Mouse (Mus musculus) lung, adult 2 months (tissue): ENCODE data around the gene Ivl. TPM values are rescaled to one million over a fixed set of nuclear protein-coding genes. Genes with fewer than 3 reads are reported as not detected.

ENCODE experiments used
- DNase-seq: peaks from one replicate; pipeline ENCODE4 v3.0.0; 2022
- H3K4me1 ChIP-seq: fragments of 200-500 bp; 2 replicates; pipeline ENCODE4 v1.6.1; 2011; ENCODE audit warnings: low read length; ENCODE audit not compliant: control insufficient read depth, insufficient read depth
- H3K4me3 ChIP-seq: fragments of 200-500 bp; replicated peaks from 2 replicates; pipeline ENCODE3; 2011; ENCODE audit warnings: low read depth, mild to moderate bottlenecking, control low read depth, low read length; ENCODE audit errors: extremely low read depth
- CTCF ChIP-seq: fragments of 200-500 bp; IDR thresholded peaks from 2 replicates; pipeline ENCODE4 v1.5.1; 2011; ENCODE audit warnings: mild to moderate bottlenecking, low read length, control low read depth; ENCODE audit not compliant: insufficient read depth
- POLR2A ChIP-seq: fragments of 200-500 bp; IDR thresholded peaks from 2 replicates; pipeline ENCODE4 v1.6.1; 2011; ENCODE audit warnings: low read depth, mild to moderate bottlenecking, control low read depth, low read length, borderline replicate concordance; ENCODE audit errors: extremely low read depth
- WGBS: fragments of 180-500 bp; shearing (Covaris S2); methylation state at CpG from one replicate; pipeline ENCODE4 v1.1.7; 2018; 5-methylcytosine and 5-hydroxymethylcytosine counted together
- polyA plus RNA-seq: library from polyadenylated mRNA; depleted of rRNA; stranded (reverse); fragments of >200 nt; gene quantifications from 2 replicates; pipeline ENCODE4 v1.2.3, GENCODE M21; 2012; rRNA removed

The Ivl gene
- 0.16 and 0.24 TPM in 2 replicates for polyA plus RNA-seq

- H3K4me1 ChIP-seq = no peaks in the 10 kb centered on the region
- TF ChIP-seq POLR2A (no peak), CTCF (no peak)
- 54% methylated on average over 1 of the region's 1 CpGs for WGBS
- no peak for DNase-seq
- no peak within 1 kb of the TSS for H3K4me3 ChIP-seq
These were observed at the start of gene Ivl for GRCm38 (mm10) chr3:92573449-92574041. Gene Ivl, minus strand, starts transcription at chr3:92573735.

GRCm38 (mm10) chr3:92621560-92621959 lies 48.0 kb upstream of the Ivl start, which contains the start of gene Lce6a:
Gene Lce6a, minus strand, starts transcription at chr3:92621660.
- no peak for DNase-seq
- 58% methylated on average over 2 of the region's 2 CpGs for WGBS
- Histone ChIP-seq H3K4me1 (no peaks in the 10 kb centered on the region), H3K4me3 (no peak within 1 kb of the TSS)
- TF ChIP-seq CTCF (no peak), POLR2A (no peak)

- Histone ChIP-seq H3K4me3 (no peak overlapping the region), H3K4me1 (no peaks in the 10 kb centered on the region)
- TF ChIP-seq CTCF (no peak), POLR2A (no peak)
- WGBS = 26% methylated on average over 1 of the region's 1 CpGs
- DNase-seq = no peak
These were observed 36.3 kb upstream of the Ivl start for GRCm38 (mm10) chr3:92609804-92610203.

- Histone ChIP-seq H3K4me3 (no peak within 1 kb of the TSS), H3K4me1 (no peaks in the 10 kb centered on the region)
- TF ChIP-seq CTCF (no peak), POLR2A (no peak)
- no peak for DNase-seq
These were observed 33.9 kb upstream of the Ivl start, which contains the start of gene 2210017I01Rik for GRCm38 (mm10) chr3:92607392-92607791. Gene 2210017I01Rik, minus strand, starts transcription at chr3:92607492.

GRCm38 (mm10) chr3:92602169-92602568 lies 28.6 kb upstream of the Ivl start:
- Histone ChIP-seq H3K4me1 (no peaks in the 10 kb centered on the region), H3K4me3 (no peak overlapping the region)
- DNase-seq = no peak
- 37% methylated on average over 1 of the region's 1 CpGs for WGBS
- TF ChIP-seq CTCF (no peak), POLR2A (no peak)

- no peak for TF ChIP-seq CTCF
- TF ChIP-seq POLR2A = no peak
- Histone ChIP-seq H3K4me3 (no peak overlapping the region), H3K4me1 (no peaks in the 10 kb centered on the region)
- 46% methylated on average over 1 of the region's 1 CpGs for WGBS
- no peak for DNase-seq
These were observed 26.9 kb upstream of the Ivl start for GRCm38 (mm10) chr3:92600456-92600855.

GRCm38 (mm10) chr3:92599973-92600372 lies 26.4 kb upstream of the Ivl start:
- Histone ChIP-seq H3K4me3 (no peak overlapping the region), H3K4me1 (no peaks in the 10 kb centered on the region)
- no peak for DNase-seq
- TF ChIP-seq POLR2A (no peak), CTCF (no peak)

- DNase-seq = no peak
- WGBS = 86% methylated on average over 2 of the region's 2 CpGs
- H3K4me1 ChIP-seq = no peaks in the 10 kb centered on the region
- no peak overlapping the region for H3K4me3 ChIP-seq
- TF ChIP-seq CTCF (no peak), POLR2A (no peak)
These were observed 24.9 kb upstream of the Ivl start for GRCm38 (mm10) chr3:92598429-92598828.

- DNase-seq = no peak
- TF ChIP-seq POLR2A (no peak), CTCF (no peak)
- WGBS = 59% methylated on average over 1 of the region's 1 CpGs
- H3K4me3 ChIP-seq = no peak within 1 kb of the TSS
- H3K4me1 ChIP-seq = no peaks in the 10 kb centered on the region
These were observed 15.3 kb upstream of the Ivl start, which contains the start of gene Smcp for GRCm38 (mm10) chr3:92588858-92589257. Gene Smcp, minus strand, starts transcription at chr3:92588997.

GRCm38 (mm10) chr3:92587190-92587589 lies 13.7 kb upstream of the Ivl start:
- whole genome bisulfite sequencing = 71% methylated on average over 3 of the region's 3 CpGs
- Histone ChIP-seq H3K4me1 (no peaks in the 10 kb centered on the region), H3K4me3 (no peak overlapping the region)
- no peak for DNase-seq
- TF ChIP-seq CTCF = no peak
- TF ChIP-seq POLR2A = no peak

- no peaks in the 10 kb centered on the region for H3K4me1 ChIP-seq
- no peak for DNase-seq
- H3K4me3 ChIP-seq = no peak overlapping the region
- TF ChIP-seq CTCF = no peak
- TF ChIP-seq POLR2A = no peak
- WGBS = 47% methylated on average over 1 of the region's 1 CpGs
These were observed 11.5 kb upstream of the Ivl start for GRCm38 (mm10) chr3:92585055-92585454.
